Mouse (Mus musculus) embryonic fibroblast, embryonic 13.5 days (primary cell): ENCODE results near the gene Rab5b.

Source experiments
- CTCF ChIP-seq: IDR thresholded peaks from 2 replicates; pipeline ENCODE4 v1.5.1; 2011; ENCODE audit warnings: mild to moderate bottlenecking, control low read depth, low read length, moderate library complexity, borderline replicate concordance; ENCODE audit not compliant: insufficient read depth
- POLR2A ChIP-seq: IDR thresholded peaks from 2 replicates; pipeline ENCODE4 v1.6.1; 2011; ENCODE audit warnings: low read depth, mild to moderate bottlenecking, control low read depth, low read length, moderate library complexity

GRCm38 (mm10) chr10:128627398-128628317, 68.4 kb downstream of the Rab5b start:
- TF ChIP-seq CTCF = no peak
- no peak for TF ChIP-seq POLR2A
